Mouse (Mus musculus) stomach, postnatal 0 days (tissue): ENCODE measurements at regions not wholly inside any gene's neighbourhood (a gene's known extent, or its start where the extent isn't known, plus 50 kb on each side); places are given as distances from the start of the nearest gene placed in this dataset.

Source experiments
- CTCF ChIP-seq: IDR thresholded peaks from 2 replicates; pipeline ENCODE4 v1.5.1; 2016; ENCODE audit warnings: antibody characterized with exemption, low read depth, mild to moderate bottlenecking, moderate library complexity
- EP300 ChIP-seq: optimal IDR thresholded peaks from 2 replicates; pipeline ENCODE3; 2016; ENCODE audit warnings: antibody characterized with exemption

DNA sequence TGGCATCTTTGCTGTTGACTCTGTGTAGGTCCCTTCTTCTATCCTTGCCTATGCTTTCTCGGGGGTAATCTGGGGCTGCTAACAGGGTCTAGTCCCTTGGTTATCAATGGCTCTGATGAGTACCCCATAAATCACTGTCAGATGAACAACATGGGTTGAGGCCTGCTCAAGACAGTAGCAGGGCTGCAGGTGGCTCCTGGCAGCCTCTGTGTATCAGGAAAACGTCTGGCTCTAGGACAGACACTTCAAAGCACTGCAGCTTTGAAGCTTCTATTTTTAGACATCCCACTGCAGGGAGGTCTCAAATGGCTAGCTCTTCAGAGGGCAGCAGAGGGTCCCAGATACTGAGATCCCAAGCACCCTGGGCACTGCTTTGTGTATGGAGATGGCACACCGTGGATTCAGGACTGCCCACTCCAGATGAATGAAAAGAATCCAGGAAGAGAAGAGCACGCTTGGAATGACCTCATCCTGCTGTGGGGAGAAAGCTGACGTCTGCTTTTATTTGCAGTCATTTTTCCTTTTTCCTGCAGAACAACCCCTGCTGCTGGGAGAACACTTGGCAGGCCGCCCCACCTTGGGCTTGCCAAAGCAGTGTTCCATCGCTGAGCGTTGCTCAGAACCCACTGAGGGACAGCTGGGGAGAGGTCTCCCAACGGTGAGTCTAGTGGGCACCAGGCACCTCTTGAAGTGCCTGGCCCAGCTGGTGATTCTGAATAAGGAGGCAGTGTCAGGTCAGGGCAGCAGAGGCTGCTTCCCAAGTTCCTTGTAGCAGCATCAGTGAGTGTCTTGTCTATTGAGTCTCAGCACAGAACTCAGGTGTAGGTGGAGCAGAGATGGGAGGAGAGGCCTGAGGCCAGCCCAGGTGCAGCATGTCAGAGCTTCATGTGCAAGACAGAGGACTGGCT, 54.0 kb upstream of the Shh start:
- TF ChIP-seq EP300, result no peak
- no peak for TF ChIP-seq CTCF
